Mouse (Mus musculus) thymus, adult 2 months (tissue): ENCODE data around the gene Kcng1. TPM values are rescaled to one million over a fixed set of nuclear protein-coding genes. Genes with fewer than 3 reads are reported as not detected.

Experiments used
- DNase-seq: peaks from one replicate; pipeline ENCODE4 v3.0.0; 2021
- H3K27ac ChIP-seq: fragments of 200-500 bp; 2 replicates; pipeline ENCODE4 v1.5.1; 2012; ENCODE audit warnings: low read length, control low read depth; ENCODE audit not compliant: control insufficient read depth, insufficient read depth
- H3K27me3 ChIP-seq: fragments of 200-500 bp; 2 replicates; pipeline ENCODE4 v1.6.1; 2012; ENCODE audit warnings: mild to moderate bottlenecking, low read length, moderate library complexity, mixed read lengths; ENCODE audit not compliant: control insufficient read depth, insufficient read depth
- H3K36me3 ChIP-seq: fragments of 200-500 bp; 2 replicates; pipeline ENCODE4 v1.6.1; 2012; ENCODE audit warnings: mild to moderate bottlenecking, low read length, moderate library complexity; ENCODE audit not compliant: control insufficient read depth, insufficient read depth
- H3K4me1 ChIP-seq: fragments of 200-500 bp; replicated peaks from 2 replicates; pipeline ENCODE4 v1.6.1; 2012; ENCODE audit warnings: low read length; ENCODE audit not compliant: control insufficient read depth, insufficient read depth
- H3K4me3 ChIP-seq: fragments of 200-500 bp; 2 replicates; pipeline ENCODE4 v1.5.1; 2012; ENCODE audit warnings: mild to moderate bottlenecking, low read length, control low read depth, moderate library complexity; ENCODE audit not compliant: control insufficient read depth, insufficient read depth
- CTCF ChIP-seq: fragments of 200-500 bp; IDR thresholded peaks from 2 replicates; pipeline ENCODE4 v1.5.1; 2012; ENCODE audit warnings: mild to moderate bottlenecking, control low read depth, low read length, moderate library complexity, borderline replicate concordance; ENCODE audit not compliant: control insufficient read depth, poor library complexity, insufficient read depth; ENCODE audit errors: extremely low read depth
- POLR2A ChIP-seq: fragments of 200-500 bp; IDR thresholded peaks from 2 replicates; pipeline ENCODE4 v1.6.1; 2012; ENCODE audit warnings: mild to moderate bottlenecking, low read length, control low read depth, moderate library complexity; ENCODE audit not compliant: control insufficient read depth, poor library complexity, insufficient read depth; ENCODE audit errors: extremely low read depth
- WGBS: fragments of 180-500 bp; shearing (Covaris S2); methylation state at CpG from one replicate; pipeline ENCODE4 v1.1.7; 2018; 5-methylcytosine and 5-hydroxymethylcytosine counted together
- polyA plus RNA-seq: library from polyadenylated mRNA; depleted of rRNA; stranded (reverse); fragments of >200 nt; gene quantifications from 2 replicates; pipeline ENCODE4 v1.2.3, GENCODE M21; 2012

Kcng1 gene
- polyA plus RNA-seq, 1 experiment = 0.01 TPM

DNA sequence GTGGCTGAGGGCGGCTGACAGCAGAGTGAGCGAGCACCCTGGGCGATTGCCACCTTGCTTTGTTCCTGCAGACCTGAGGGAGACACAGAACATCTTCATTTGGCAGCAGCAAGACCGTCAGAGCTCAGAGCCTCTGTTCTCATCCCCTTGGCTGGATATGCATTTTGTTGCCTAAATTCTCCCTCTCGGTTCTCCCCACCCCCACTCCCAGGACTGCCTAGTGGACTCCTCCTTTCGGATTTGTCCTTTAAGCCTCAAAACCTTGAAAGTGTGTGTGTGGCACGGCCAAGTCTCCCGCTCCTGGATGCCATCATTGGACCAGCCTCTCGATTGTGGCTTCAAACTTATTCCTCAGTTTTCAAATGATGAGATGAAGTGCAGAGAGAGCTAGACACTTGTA is 7.5 kb upstream of the Kcng1 start:
- Histone ChIP-seq H3K27ac (no peak overlapping the region), H3K4me1 (no peaks in the 10 kb centered on the region), H3K36me3 (no peaks in the 10 kb centered on the region), H3K27me3 (no peaks in the 10 kb centered on the region; the same call in 1 of the 2 replicates), H3K4me3 (no peak overlapping the region)
- no peak for DNase-seq
- 74% methylated on average over 9 of the region's 9 CpGs for WGBS
- TF ChIP-seq CTCF (no peak), POLR2A (no peak)

DNA sequence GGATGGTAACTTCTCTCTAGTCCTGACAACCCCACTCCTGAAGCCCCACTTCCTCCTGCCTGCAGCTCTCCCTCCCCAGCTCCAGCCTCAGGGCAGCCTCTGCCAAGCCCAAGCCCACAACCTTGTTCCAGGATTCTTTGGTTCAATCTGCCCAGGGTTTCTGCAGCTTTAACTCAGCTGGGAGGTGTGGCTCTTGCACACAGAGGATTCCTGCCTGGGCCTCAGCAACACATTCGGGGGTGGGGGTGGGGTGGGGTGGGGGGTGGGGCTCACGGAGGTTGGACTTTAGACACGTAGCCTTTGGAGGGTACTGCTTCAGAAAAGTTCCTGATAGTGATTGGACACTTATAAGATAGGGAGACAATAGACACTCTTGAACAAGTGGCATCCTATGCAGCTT is 5.5 kb upstream of the Kcng1 start:
- Histone ChIP-seq H3K4me3 (no peak overlapping the region), H3K27me3 (no peaks in the 10 kb centered on the region), H3K4me1 (no peaks in the 10 kb centered on the region), H3K27ac (no peak overlapping the region), H3K36me3 (no peaks in the 10 kb centered on the region)
- 48% methylated on average over 3 of the region's 3 CpGs for WGBS
- TF ChIP-seq POLR2A = no peak
- no peak for TF ChIP-seq CTCF
- no peak for DNase-seq

DNA sequence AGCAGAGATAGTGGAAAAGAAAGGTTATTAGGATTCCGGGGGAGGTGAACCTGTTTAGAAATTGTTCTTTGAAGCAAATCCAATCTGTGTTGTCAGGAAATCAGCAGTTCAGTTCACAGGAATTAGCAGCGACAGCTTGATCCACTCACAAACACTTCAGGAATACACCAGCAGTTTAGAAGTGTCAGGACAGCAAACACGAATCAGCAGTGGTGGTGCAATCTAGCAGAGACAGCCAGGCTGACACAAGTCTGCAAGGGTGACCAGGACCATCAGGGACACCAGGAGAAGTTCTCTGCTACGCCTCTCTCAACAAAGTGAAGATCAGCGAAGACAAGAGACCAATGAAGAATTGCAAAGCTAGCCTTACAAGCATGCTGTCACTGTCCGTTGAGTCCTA is 3.6 kb upstream of the Kcng1 start:
- Histone ChIP-seq H3K27me3 (peaks cover 11% of the 10 kb centered on the region), H3K27ac (no peak overlapping the region), H3K36me3 (no peaks in the 10 kb centered on the region), H3K4me3 (no peak overlapping the region), H3K4me1 (no peaks in the 10 kb centered on the region; the same call in 1 of the 2 replicates)
- WGBS = 91% methylated on average over 6 of the region's 6 CpGs
- no peak for TF ChIP-seq POLR2A
- no peak for TF ChIP-seq CTCF
- DNase-seq = no peak

DNA sequence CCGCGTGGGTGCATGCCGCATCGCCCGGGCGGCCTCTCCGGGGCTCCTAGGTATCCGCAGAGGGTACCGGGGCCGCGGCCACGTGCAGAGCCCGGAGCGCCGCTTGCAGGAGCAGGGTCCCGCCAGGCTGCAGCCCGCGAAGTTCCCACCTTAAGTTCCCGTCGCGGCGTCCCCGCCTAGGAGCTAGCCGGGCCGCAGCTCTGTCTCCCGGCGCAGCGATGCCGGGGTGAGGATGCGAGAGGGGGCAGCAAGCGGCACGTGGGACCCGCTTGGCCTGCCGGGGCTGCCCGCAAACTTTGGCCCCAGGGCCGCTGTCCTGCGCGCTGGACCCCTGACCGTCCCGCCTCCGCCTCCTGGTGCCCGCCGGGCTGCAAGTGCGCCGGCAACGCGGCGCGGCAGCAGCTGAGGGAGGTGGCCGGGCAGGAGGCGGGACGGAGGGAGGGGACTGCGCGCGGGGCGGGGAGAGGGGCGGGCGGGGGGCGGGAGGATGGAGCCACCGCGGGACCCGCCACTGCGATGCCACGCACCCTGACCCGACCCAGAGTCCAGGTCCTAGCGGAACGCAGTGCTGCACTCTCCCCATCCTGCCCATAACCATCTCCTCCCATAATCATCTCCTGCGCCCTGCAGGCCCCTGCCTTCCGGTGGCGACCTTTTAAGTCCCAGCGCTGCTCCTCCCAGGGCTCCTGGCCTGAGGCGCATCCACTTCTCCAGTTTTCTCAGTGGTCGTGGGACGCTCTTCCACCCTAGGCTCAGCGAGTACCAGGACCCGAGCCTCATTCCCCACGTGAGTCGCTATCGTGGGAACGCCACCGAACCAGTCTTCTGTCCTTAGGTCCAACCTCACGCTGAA is 581 bp downstream of the Kcng1 start:
- no peaks in the 10 kb centered on the region; the same call in 1 of the 2 replicates for H3K4me1 ChIP-seq
- H3K36me3 ChIP-seq = no peaks in the 10 kb centered on the region
- peak overlapping the region; percentile 35 for H3K4me3 ChIP-seq
- WGBS = 3% methylated on average over 76 of the region's 82 CpGs
- no peak for DNase-seq
- H3K27ac ChIP-seq = no peak overlapping the region
- peaks cover 12% of the 10 kb centered on the region for H3K27me3 ChIP-seq
- TF ChIP-seq POLR2A = no peak
- TF ChIP-seq CTCF = no peak

DNA sequence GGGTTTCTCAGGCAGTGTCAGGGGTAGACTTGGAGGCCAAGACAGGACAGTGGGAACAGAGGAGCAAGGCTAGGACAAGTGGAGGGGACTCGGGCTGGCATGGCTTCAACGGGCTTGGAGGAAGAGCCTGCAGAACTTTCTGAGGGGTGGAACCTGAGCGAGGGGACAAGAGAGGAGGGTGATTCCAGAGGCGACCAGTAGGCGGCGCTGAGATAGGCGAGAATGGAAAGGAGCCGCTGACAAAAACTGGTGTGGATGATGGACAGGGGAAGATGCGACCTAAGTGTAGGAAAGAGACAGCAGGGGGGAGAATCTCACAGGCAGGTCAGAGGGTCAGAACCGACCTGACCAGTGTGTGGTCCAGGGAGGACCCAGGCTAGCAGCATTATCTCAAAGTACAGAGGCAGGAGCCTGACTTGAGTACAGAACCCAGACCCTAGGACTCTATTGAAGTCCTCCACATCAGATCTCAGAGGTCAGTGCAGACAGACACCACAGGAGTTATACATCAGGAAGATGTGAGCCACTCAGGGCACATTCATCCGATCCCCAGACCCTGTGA is 7.1 kb downstream of the Kcng1 start:
- TF ChIP-seq POLR2A (no peak), CTCF (peak; percentile 86; the same call in 1 of the 2 replicates)
- H3K36me3 ChIP-seq = no peaks in the 10 kb centered on the region
- H3K27ac ChIP-seq = no peak overlapping the region
- H3K4me3 ChIP-seq = no peak overlapping the region
- DNase-seq = peak; percentile 71
- 7% methylated on average over 11 of the region's 11 CpGs for whole genome bisulfite sequencing
- no peaks in the 10 kb centered on the region; the same call in 1 of the 2 replicates for H3K27me3 ChIP-seq
- H3K4me1 ChIP-seq = no peaks in the 10 kb centered on the region

DNA sequence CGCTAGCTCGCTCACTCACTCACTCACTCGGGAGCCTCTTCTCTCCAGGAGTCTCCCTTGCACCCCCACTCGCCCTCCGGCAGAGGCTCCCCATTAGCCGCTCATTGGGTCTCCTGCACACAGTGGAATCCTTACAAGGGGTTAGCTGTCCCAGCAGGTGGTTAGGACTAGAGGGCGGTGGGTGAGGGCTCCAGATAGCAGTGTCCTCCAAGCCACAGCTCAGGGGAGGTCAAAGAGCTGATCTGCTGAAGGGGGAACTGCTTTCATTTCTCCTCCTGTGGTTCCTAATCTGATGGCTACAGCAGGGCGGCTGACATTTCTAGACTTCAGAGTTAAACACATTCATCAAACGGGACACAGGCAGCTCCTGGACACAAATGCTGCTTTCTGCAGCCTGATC is 8.1 kb downstream of the Kcng1 start:
- Histone ChIP-seq H3K36me3 (no peaks in the 10 kb centered on the region), H3K27me3 (no peaks in the 10 kb centered on the region), H3K4me1 (no peaks in the 10 kb centered on the region), H3K4me3 (no peak overlapping the region), H3K27ac (no peak overlapping the region)
- no peak for DNase-seq
- TF ChIP-seq POLR2A (no peak), CTCF (no peak)
- 5% methylated on average over 9 of the region's 9 CpGs for WGBS
